Mouse (Mus musculus): ENCODE data around the gene Acss1. TPM values are rescaled to one million over a fixed set of nuclear protein-coding genes. Genes with fewer than 3 reads are reported as not detected.

Gene Acss1
- polyA plus RNA-seq, 1 experiment from 2014 or later: 22.1 TPM

DNA sequence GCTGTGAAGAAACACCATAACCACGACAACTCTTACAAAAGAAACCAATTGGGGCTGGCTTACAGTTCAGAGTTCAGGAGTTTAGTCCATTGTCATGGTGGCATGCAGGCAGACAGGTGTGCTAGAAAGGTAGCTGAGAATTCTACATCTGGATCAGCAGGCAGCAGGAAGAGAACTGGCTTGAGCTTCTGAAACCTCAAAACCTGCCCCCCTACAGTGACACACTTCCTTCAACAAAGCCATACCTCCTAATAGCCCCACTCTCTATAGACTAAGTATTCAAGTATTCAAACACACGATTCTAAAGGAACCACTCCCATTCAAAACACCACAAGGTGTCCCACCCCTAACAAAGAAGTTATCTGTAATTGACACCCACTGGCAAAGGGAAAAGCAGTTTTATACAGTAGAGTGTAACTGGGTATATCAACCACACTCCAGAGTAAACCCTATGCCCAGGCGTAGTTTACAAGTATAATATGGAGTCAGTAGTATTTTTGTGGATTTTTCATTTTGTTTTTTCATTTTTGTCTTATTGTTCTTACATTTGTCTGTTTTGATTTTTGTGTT lies 32.3 kb downstream of the Acss1 start:
- no peak for ATAC-seq
- H3K9me3 ChIP-seq (ENCODE audit: control insufficient read depth, low read length): no peaks in the 10 kb centered on the region
- H3K4me1 ChIP-seq (ENCODE audit: control insufficient read depth, insufficient read depth, low read depth, low read length): no peaks in the 10 kb centered on the region; the same call in 1 of the 2 replicates
- no peak overlapping the region for H3K9ac ChIP-seq (ENCODE audit: low read depth, low read length)
- H3K27me3 ChIP-seq (replicated peaks; ENCODE audit: control insufficient read depth, insufficient read depth, low read length): no peaks in the 10 kb centered on the region
- no peak overlapping the region for H3K27ac ChIP-seq (ENCODE audit: low read depth, low read length)
- H3K4me3 ChIP-seq (ENCODE audit: low read length): no peak overlapping the region
- H3K4me2 ChIP-seq (ENCODE audit: low read length): no peak overlapping the region
- 81% methylated on average over 3 of the region's 3 CpGs for WGBS
- no peaks in the 10 kb centered on the region; the same call in 1 of the 2 replicates for H3K36me3 ChIP-seq (ENCODE audit: control insufficient read depth, insufficient read depth, low read length)

DNA sequence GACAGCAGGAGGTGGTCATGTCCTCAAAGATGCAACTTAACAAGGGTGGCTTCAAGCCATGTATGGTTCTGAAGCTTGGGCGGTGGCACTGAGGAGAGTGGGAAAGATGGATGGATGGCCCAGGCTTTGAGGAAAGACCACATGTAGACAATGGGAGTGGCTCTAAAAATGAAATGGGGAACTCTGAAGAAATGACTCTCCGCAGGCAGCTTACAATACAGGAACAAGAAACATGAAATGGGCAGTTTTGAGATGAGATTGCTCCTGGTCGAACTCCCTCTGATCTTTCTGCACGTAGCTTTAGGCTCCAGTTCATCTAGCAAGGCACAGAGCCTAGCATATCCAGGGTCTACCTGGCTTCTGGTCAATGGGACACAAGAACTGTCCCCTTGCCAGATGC lies 39.0 kb downstream of the Acss1 start:
- Histone ChIP-seq H3K4me2 (ENCODE audit: low read length) (no peak overlapping the region), H3K4me1 (ENCODE audit: control insufficient read depth, insufficient read depth, low read depth, low read length) (no peaks in the 10 kb centered on the region), H3K27ac (ENCODE audit: low read depth, low read length) (no peak overlapping the region), H3K9ac (ENCODE audit: low read depth, low read length) (no peak overlapping the region), H3K27me3 (replicated peaks; ENCODE audit: control insufficient read depth, insufficient read depth, low read length) (no peaks in the 10 kb centered on the region), H3K9me3 (ENCODE audit: control insufficient read depth, low read length) (no peaks in the 10 kb centered on the region), H3K36me3 (ENCODE audit: control insufficient read depth, insufficient read depth, low read length) (peaks cover 7% of the 10 kb centered on the region; the same call in 1 of the 2 replicates), H3K4me3 (ENCODE audit: low read length) (no peak overlapping the region)
- 94% methylated on average over 4 of the region's 4 CpGs for WGBS
- no peak for ATAC-seq

DNA sequence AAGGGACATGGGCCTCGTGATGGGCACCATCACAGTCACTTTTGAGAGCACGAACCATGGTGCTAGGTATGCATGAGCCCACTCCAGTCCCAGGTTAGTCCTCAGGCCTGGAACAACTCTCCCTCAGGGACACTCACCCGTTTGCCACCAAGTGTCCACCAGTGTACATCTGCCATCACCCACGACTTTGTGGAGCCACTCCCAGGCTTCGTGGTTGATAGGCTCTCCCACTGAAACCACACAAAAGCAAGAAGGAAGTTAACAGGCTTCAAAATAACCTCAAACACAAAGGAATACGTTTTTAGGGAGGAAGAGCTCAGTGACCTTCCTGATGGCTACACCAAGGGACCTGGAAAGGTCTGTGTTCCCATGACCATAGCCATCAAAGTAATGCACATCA lies 41.2 kb downstream of the Acss1 start:
- peaks cover 7% of the 10 kb centered on the region; the same call in 1 of the 2 replicates for H3K36me3 ChIP-seq (ENCODE audit: control insufficient read depth, insufficient read depth, low read length)
- H3K4me2 ChIP-seq (ENCODE audit: low read length): no peak overlapping the region
- no peaks in the 10 kb centered on the region for H3K4me1 ChIP-seq (ENCODE audit: control insufficient read depth, insufficient read depth, low read depth, low read length)
- H3K9ac ChIP-seq (ENCODE audit: low read depth, low read length): no peak overlapping the region
- no peak overlapping the region for H3K4me3 ChIP-seq (ENCODE audit: low read length)
- no peaks in the 10 kb centered on the region for H3K27me3 ChIP-seq (replicated peaks; ENCODE audit: control insufficient read depth, insufficient read depth, low read length)
- 82% methylated on average over 6 of the region's 6 CpGs for WGBS
- ATAC-seq: no peak
- no peak overlapping the region for H3K27ac ChIP-seq (ENCODE audit: low read depth, low read length)
- H3K9me3 ChIP-seq (ENCODE audit: control insufficient read depth, low read length): no peaks in the 10 kb centered on the region

DNA sequence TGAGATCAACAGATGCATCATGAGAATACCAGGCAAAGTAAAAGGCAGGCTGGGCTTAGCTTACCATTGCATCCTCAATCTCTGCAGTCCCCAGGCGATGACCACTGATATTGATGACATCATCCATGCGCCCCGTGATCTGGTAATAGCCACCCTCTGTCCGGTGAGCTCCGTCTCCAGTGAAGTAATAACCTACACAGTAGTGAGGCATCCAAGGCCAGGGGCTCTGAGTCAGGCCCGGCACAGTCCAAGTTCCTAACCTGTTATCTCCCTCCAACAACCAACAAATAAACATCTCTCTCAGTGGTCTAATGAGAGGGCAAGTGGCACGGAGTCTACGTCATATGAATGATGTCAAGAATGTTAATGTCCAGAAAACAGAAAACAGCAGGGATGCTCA lies 43.4 kb downstream of the Acss1 start:
- H3K27me3 ChIP-seq (replicated peaks; ENCODE audit: control insufficient read depth, insufficient read depth, low read length): no peaks in the 10 kb centered on the region
- 96% methylated on average over 8 of the region's 8 CpGs for WGBS
- ATAC-seq: no peak
- no peaks in the 10 kb centered on the region for H3K4me1 ChIP-seq (ENCODE audit: control insufficient read depth, insufficient read depth, low read depth, low read length)
- no peak overlapping the region for H3K9ac ChIP-seq (ENCODE audit: low read depth, low read length)
- H3K36me3 ChIP-seq (ENCODE audit: control insufficient read depth, insufficient read depth, low read length): peaks cover 10% of the 10 kb centered on the region
- H3K27ac ChIP-seq (ENCODE audit: low read depth, low read length): no peak overlapping the region
- no peak overlapping the region for H3K4me2 ChIP-seq (ENCODE audit: low read length)
- no peaks in the 10 kb centered on the region for H3K9me3 ChIP-seq (ENCODE audit: control insufficient read depth, low read length)
- no peak overlapping the region for H3K4me3 ChIP-seq (ENCODE audit: low read length)

DNA sequence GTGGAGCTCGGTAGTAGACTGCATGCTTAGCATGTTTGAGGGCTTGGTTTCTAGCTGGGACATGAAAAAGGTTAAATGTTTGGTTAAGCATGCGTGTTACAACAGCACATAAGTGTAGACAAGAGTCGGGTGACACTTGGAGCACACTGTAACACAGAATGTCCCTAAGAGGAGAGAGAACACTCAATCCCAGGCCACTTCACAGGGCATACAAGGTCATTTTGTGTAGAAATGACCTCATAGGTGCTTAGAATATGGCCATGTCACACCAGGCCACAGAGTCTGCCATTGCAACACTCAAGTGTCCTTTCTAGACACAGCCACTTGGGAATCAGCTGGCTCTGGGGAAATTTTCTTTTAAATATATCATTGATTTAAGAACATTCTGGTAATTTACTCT lies 44.3 kb downstream of the Acss1 start:
- peaks cover 10% of the 10 kb centered on the region for H3K36me3 ChIP-seq (ENCODE audit: control insufficient read depth, insufficient read depth, low read length)
- no peaks in the 10 kb centered on the region for H3K27me3 ChIP-seq (replicated peaks; ENCODE audit: control insufficient read depth, insufficient read depth, low read length)
- no peak overlapping the region for H3K27ac ChIP-seq (ENCODE audit: low read depth, low read length)
- H3K9me3 ChIP-seq (ENCODE audit: control insufficient read depth, low read length): no peaks in the 10 kb centered on the region
- H3K4me1 ChIP-seq (ENCODE audit: control insufficient read depth, insufficient read depth, low read depth, low read length): no peaks in the 10 kb centered on the region
- H3K4me3 ChIP-seq (ENCODE audit: low read length): no peak overlapping the region
- no peak overlapping the region for H3K4me2 ChIP-seq (ENCODE audit: low read length)
- ATAC-seq: no peak
- no peak overlapping the region for H3K9ac ChIP-seq (ENCODE audit: low read depth, low read length)
- 95% methylated on average over 3 of the region's 3 CpGs for WGBS

DNA sequence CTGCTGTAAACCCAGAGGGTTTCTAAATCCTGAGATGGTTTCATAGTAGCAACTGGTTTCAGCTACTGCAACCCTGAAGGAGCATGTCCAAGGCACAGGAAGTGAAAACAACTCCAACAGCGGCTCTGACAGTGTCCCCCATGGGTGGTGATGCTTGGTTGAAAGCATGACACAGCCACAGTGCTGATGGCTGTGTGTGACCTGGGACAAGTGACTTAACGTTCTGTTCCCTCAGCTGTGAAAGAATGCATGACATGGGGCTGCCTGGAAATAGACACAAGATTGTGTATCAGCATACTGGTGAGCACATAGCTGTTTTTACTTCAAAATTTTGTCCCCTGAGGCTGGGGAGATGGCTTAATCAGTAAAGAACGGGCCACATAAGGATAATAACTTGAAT lies 46.6 kb downstream of the Acss1 start:
- no peak overlapping the region for H3K4me3 ChIP-seq (ENCODE audit: low read length)
- peaks cover 7% of the 10 kb centered on the region for H3K36me3 ChIP-seq (ENCODE audit: control insufficient read depth, insufficient read depth, low read length)
- no peak for ATAC-seq
- 72% methylated on average over 3 of the region's 3 CpGs for WGBS
- H3K4me1 ChIP-seq (ENCODE audit: control insufficient read depth, insufficient read depth, low read depth, low read length): no peaks in the 10 kb centered on the region
- H3K27ac ChIP-seq (ENCODE audit: low read depth, low read length): no peak overlapping the region
- no peaks in the 10 kb centered on the region for H3K27me3 ChIP-seq (replicated peaks; ENCODE audit: control insufficient read depth, insufficient read depth, low read length)
- H3K9me3 ChIP-seq (ENCODE audit: control insufficient read depth, low read length): no peaks in the 10 kb centered on the region
- H3K9ac ChIP-seq (ENCODE audit: low read depth, low read length): no peak overlapping the region
- no peak overlapping the region for H3K4me2 ChIP-seq (ENCODE audit: low read length)

DNA sequence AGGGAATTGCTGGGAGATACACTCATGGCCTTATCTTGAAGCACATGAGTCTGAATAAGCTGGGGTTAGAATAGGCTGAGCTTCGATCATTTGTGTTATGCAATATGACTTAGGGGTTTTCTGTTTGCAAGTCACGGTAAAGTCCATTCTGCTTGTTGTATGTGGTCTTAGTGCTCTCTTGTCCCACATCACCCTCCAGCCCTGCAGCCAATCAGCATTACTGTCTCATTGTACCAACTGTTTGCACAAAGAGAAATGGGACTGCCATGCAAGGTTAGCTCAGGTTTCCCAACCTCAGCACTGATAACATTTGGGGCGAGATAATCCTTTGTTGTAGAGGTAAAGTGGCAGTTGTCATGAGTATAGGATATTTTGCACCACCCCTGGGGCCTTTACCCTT lies 58.2 kb downstream of the Acss1 start:
- H3K9ac ChIP-seq (ENCODE audit: low read depth, low read length): no peak overlapping the region
- 78% methylated on average over 3 of the region's 3 CpGs for WGBS
- ATAC-seq: no peak

DNA sequence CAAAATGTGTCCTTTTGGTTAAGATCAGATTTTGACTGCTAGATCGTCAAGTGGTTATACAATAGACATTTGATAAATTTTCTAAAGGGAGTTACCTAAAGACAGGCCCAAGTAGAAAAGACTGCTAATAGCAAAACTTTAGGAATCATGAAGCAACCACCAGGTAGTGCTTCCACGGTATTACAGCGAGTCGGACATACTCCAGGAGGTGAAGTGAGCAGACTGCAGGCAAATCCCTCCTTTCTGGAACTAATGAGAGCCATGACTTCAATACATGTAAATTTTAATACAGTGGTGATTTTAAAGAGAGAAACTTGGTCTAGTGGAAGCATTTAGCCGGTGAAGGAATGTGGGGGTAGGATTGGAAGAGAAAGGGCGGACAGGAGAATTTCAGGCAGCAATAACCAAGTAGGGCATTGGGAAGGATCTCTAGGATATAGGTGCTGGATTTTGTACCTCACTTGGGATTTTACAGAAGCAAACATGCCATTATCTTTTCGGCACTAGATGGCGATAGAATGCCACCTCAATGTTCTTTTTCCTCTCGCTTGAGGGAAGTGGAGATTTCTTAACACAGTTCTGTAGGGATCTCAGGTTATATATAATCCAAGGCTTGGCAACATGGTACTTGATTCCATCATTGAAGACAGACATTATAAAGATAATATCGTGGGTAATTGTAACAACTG lies 59.3 kb downstream of the Acss1 start:
- H3K9me3 ChIP-seq (ENCODE audit: control insufficient read depth, low read length): no peaks in the 10 kb centered on the region

More for the DNA sequence above, 58.2 kb downstream of the Acss1 start:
- no peaks in the 10 kb centered on the region for H3K36me3 ChIP-seq (ENCODE audit: control insufficient read depth, insufficient read depth, low read length)
- no peak overlapping the region for H3K27ac ChIP-seq (ENCODE audit: low read depth, low read length)
- H3K4me1 ChIP-seq (ENCODE audit: control insufficient read depth, insufficient read depth, low read depth, low read length): peaks cover 12% of the 10 kb centered on the region
- H3K4me2 ChIP-seq (ENCODE audit: low read length): no peak overlapping the region
- no peak overlapping the region for H3K4me3 ChIP-seq (ENCODE audit: low read length)
- H3K27me3 ChIP-seq (replicated peaks; ENCODE audit: control insufficient read depth, insufficient read depth, low read length): no peaks in the 10 kb centered on the region
- H3K9me3 ChIP-seq (ENCODE audit: control insufficient read depth, low read length): no peaks in the 10 kb centered on the region

DNA sequence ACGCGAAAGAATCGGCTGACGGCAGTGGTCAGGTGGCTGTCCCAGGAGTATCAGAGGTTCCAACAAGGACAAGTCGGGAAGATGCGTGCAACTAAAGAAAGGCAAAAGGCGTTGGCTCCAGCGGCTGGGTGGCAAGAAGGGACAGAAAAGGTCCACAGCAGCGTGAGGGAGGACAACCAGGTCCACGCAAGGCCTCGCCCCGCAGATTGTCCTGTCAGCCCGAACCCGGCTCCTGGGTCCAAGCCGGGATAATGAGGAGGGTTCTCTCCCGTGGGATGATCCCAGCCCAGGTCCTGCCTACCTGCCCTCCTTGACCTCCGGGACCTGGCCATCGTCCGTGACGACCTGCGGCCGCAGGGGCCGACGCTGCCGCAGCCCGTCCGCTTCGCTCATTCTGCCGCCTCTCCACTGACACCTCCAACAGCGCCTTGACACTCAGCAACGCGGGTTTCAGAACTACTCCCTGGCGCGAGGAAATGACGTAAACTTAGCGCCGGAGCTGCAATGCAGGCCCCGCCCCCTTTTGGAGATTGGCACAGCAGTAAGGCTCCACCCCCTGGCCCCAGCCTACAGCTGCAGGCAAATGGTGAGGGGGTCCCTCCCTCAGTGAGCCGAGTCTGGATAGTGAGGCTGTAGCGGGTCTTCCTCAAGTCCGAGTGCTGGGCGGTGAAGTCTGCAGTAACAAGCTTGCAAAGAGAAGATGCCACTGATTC lies 60.1 kb downstream of the Acss1 start, which contains the start of gene Apmap:
Gene Apmap, minus strand, starts transcription at position 481 of the 713 bp plus-strand sequence.
- peak within 1 kb of the TSS; percentile 95 for H3K9ac ChIP-seq (ENCODE audit: low read depth, low read length)
- under 1% methylated on average over 42 of the region's 42 CpGs for WGBS
- H3K9me3 ChIP-seq (ENCODE audit: control insufficient read depth, low read length): no peaks in the 10 kb centered on the region
- H3K27ac ChIP-seq (ENCODE audit: low read depth, low read length): peak within 1 kb of the TSS; percentile 75
- H3K27me3 ChIP-seq (replicated peaks; ENCODE audit: control insufficient read depth, insufficient read depth, low read length): no peaks in the 10 kb centered on the region
- H3K4me2 ChIP-seq (ENCODE audit: low read length): peak within 1 kb of the TSS; percentile 74
- peak within 1 kb of the TSS; percentile 99 for H3K4me3 ChIP-seq (ENCODE audit: low read length)
- H3K4me1 ChIP-seq (ENCODE audit: control insufficient read depth, insufficient read depth, low read depth, low read length): peaks cover 12% of the 10 kb centered on the region
- ATAC-seq: peak; percentile 98
- no peaks in the 10 kb centered on the region for H3K36me3 ChIP-seq (ENCODE audit: control insufficient read depth, insufficient read depth, low read length)

More for the DNA sequence above, 59.3 kb downstream of the Acss1 start:
- peak; percentile 68 for ATAC-seq
- Histone ChIP-seq H3K36me3 (ENCODE audit: control insufficient read depth, insufficient read depth, low read length) (no peaks in the 10 kb centered on the region), H3K4me2 (ENCODE audit: low read length) (peak overlapping the region; percentile 74), H3K27me3 (replicated peaks; ENCODE audit: control insufficient read depth, insufficient read depth, low read length) (no peaks in the 10 kb centered on the region), H3K4me3 (ENCODE audit: low read length) (peak overlapping the region; percentile 99), H3K9ac (ENCODE audit: low read depth, low read length) (peak overlapping the region; percentile 95), H3K27ac (ENCODE audit: low read depth, low read length) (peak overlapping the region; percentile 66), H3K4me1 (ENCODE audit: control insufficient read depth, insufficient read depth, low read depth, low read length) (peaks cover 12% of the 10 kb centered on the region)
- WGBS: under 1% methylated on average over 10 of the region's 10 CpGs

Data from hindbrain, embryonic 16.5 days (tissue).